Mouse (Mus musculus) CD4-positive naive resting alpha-beta T cell, adult 57 days (primary cell): ENCODE results near the gene Endov. TPM values are rescaled to one million over a fixed set of nuclear protein-coding genes. Genes with fewer than 3 reads are reported as not detected.

Experiments used
- total RNA-seq: library from RNA; stranded (reverse); gene quantifications from one replicate; pipeline ENCODE4 v1.2.4, GENCODE M21; 2023

The Endov gene
- 32.0 TPM for total RNA-seq

GRCm38 (mm10) chr11:119490861-119491689, at the start of gene Endov:
Gene Endov, plus strand, starts transcription at chr11:119491347.

DNA sequence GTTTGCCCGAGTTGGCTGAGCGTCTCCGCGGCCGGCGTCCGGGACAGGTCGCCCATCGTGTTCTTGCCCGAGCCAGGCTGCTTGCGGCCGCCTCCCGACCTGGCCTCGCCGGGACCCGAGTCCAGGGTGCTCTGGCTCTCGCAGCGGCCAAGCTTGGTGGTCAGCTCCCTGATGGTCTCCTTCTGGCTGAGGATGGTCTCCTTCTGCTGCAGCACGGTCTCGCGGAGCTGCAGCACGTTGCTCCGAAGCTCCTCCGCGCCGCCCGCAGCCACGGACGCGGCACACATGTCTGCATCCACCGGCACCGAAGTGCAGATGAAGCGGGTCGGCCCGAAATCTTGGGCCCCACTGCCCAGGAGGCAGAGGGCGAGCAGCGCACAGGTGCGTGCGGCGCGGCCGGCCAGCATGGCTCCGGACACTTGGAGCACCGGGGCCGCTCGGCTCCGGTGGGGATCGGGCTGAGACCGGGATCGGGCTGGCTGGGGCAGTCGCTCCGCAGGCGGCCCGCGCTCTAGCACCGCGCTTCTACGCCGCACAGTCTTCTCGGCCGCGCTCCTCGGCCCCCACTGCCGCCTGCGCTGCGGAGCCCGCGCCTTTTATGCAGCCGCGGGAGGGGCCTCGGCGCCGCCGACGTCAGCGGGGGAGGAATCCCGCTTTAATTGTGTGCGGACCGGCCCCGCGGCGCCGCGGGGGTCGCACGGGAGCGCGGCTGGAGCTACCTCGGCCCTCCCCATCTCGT, 56.2 kb downstream of the Endov start, which contains the start of gene Nptx1:
Nptx1 (minus strand) TSS at position 571 of the 739 bp plus-strand sequence.

Other genes with a start within 250 kb of the Endov start
- 37.9 TPM for gene Gaa, start 223.5 kb upstream of the Endov start, total RNA-seq
- 203 TPM for gene Eif4a3, start 191.3 kb upstream of the Endov start, total RNA-seq
- gene Card14, start 183.6 kb upstream of the Endov start, total RNA-seq: not detected
- gene Sgsh, start 135.8 kb upstream of the Endov start, total RNA-seq: 19.6 TPM
- 24.2 TPM for gene Slc26a11, start 135.8 kb upstream of the Endov start, total RNA-seq
- 115 TPM for gene Rnf213, start 98.2 kb upstream of the Endov start, total RNA-seq
- gene Nptx1, start 56.4 kb downstream of the Endov start, total RNA-seq: 0.30 TPM
- 84.0 TPM for gene Rptor, start 111.6 kb downstream of the Endov start, total RNA-seq